Mouse (Mus musculus) 3134 (cell line): ENCODE results near the gene Ppp1r21.

Source experiments
- DNase-seq: peaks from one replicate; pipeline ENCODE4 v3.0.0-alpha.2; 2011; ENCODE audit warnings: low spot score; ENCODE audit not compliant: insufficient read length; ENCODE audit errors: extremely low read depth

The Ppp1r21 gene

DNA sequence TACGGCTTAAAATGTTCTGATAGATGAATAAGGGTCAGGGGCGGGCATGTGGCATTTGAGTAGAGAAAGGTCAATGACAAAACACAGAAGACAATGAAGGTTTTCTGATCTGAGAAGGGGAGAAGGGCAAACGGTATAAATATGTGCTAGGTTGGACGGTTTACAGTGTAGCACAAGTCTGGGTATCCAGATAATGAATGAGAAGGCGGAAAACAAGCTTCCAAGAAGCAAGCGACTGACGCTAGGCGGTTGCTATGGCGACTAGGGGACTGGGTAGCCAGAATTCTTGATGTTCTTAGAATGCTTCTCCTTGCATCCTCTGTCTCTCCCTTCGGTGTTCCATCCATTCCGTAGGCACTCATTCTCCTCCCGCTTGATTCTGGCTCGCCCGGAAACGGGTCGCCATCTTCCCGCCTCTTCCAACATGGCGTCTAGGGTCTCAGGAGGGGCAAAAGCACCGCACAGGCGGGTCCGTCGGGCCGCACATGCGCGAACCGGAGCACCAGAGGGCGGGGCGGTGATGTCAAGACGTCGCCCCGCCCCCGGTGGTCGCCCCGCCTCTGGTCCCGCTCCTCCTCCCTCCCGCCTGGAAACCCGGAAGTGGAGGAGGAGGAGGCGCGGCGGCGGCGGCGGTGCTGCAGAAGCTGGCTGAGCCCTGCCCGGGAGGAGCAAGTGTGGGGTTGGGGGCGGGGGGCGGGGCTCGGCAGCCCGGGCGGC, at the start of gene Ppp1r21:
Ppp1r21 (plus strand) TSS at position 600 of the 717 bp plus-strand sequence.
- DNase-seq, result peak; percentile 97

DNA sequence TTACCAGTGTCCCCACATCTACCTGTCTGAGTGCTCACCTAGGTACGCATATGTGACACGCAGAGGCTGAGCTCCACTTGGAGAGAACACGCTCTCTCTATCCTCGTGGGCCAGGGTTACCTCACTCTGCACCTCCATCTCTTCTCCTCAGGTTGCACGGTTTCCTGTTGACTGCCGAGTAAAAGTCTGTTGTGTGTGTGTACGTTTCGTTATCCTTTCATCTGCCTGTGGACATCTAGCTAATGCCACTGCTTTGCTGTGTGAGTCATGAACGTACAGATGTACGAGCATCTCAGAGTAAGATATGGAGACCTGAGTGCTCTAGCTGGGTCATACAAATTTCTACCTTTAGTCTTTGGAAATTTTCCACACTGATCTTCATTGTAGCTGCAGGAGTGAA, 49.5 kb upstream of the Ppp1r21 start:
- DNase-seq, result no peak

DNA sequence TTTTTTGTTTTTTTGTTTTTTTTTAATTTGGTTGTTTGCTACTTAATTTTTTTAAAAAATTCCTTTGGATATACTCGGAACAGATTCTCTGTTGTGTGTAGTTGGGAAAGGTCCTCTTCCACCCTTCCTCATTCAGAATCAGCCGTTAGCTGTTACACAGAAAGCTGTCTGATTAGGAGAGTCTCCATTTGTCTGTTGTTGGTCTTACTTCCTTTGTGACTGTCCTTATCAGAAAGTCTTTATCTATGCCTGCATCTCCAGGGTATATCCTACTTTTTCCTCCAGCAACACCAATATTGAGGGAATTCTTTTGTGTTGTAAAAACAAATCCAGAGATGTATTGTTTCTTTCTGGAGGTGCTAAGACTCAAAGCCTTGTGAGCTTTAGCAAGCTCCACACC, 48.9 kb upstream of the Ppp1r21 start:
- DNase-seq, result no peak

DNA sequence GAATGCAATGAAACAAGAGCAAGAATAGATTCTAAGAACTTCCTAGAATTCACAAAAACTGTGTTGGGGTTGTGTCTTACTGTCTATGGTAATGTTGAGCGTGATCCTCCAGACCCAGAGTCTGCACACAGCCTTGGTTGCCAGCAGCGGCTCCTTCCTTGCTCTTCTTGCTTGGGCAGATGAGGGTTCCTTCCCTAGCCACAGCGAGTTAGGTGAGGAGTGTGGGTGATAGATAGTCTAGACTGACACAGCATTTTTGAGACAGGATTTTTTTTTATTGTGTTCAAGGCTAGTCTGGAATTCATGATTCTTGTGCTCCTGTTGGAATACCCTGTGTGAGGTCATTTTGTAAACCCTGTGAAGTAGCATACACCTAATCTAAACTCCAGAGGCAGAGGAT, 48.3 kb upstream of the Ppp1r21 start:
- DNase-seq, result no peak

DNA sequence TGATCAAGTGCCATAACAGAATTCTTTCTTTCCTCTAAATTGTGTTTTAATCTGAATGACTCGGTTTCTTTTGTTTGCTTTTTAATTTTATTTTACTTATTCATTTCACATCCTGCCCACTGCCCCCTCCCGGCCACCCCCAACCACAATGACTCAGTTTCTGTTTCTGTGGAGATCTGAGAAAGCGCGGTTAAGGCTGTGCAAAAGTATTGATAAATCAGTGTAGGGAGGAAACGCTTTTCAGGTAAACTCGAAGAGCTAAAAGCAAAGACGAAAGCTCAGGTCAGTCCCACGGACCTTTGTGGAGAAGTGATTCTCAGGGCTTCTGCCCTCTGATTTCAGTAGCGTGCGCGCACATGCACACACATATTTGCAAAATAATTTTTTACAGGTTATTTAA, 45.4 kb upstream of the Ppp1r21 start:
- DNase-seq, result no peak

DNA sequence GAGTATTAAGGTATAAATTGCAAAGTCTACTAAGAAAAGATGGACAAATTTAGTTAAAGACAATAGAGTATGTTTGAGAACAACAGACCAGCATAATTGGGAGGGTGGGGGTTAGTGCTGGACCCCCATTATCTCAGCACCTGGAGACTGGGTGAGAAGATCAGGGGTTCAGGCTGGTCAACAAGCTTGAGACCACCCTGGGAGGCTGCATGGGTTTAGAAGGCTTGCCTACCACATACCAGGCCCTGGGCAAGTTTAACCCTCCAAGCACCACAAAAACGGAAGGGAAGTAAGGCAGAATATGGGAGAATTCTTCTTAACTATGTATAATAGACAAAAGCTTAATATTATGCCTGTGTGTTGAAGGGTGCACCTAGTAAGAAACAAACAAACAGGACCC, 45.0 kb upstream of the Ppp1r21 start:
- no peak for DNase-seq

DNA sequence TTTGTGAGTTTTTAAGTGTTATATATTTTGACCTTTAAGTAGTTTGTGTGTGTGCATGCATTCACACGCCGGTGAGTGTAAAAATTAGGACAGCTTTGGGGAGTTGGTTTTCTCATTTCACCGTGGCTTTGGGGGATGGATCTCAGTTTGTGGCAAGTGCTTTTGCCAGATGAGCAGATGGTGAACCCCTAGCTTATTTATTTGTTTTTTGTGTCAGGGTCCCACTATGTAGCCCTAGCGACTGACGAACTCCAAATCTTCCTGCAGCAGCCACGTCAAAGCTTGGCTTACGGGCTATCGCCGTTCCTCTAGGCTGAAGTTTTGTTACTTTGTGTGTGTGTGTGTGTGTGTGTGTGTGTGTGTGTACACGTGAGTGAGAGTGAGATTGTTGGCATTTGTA, 39.4 kb upstream of the Ppp1r21 start:
- no peak for DNase-seq

DNA sequence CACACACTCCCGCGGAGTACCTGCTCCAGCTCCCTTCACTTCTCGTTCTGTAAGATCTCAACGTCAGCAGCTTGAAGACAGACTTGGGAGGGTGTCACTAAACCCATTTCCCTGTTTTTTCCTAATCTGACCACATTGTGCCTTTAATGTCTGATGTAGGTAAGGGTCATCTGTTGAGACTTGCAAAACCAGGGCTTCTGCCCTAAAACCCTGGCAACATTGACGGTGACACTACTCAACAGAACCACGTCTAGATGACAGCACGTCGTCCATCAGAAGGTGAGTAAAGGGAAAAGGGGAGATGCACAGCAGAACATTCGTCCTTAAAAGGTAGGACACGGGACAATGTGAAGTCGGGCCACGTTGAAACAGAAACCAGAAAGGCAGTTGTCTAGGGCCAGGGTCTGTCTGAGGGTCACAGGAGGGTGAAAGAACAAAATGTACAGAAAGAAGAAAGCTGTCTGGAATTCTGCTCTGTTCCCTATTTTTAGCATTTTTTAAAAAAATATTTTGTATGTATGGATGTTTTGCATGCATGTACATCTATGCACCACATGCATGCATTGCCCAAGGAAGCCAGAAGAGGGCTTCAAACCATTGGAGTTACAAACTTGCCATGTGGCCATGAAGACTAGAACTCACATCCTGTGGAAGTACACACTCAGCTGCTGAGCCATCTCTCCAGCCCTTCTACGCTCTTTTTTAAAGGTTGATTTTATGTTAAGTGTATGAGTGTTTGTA, 38.4 kb upstream of the Ppp1r21 start:
- DNase-seq, result no peak

DNA sequence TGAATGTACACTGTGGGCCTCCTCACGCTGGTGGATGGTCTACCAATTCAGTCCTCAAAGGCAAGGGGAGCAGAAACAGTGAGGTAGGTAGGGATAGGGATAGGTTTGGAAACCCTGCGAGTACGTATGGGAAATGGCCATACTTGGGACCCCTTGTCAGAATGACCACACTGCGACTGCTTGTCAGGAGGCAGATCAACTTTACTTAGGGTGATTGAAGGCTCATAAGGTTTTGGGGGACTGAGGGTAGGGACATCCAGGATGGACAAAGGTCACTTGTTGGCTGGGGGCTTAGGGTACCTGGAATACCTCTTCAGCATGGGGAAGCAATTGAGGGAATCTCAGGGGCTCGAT, 37.8 kb upstream of the Ppp1r21 start:
- no peak for DNase-seq

DNA sequence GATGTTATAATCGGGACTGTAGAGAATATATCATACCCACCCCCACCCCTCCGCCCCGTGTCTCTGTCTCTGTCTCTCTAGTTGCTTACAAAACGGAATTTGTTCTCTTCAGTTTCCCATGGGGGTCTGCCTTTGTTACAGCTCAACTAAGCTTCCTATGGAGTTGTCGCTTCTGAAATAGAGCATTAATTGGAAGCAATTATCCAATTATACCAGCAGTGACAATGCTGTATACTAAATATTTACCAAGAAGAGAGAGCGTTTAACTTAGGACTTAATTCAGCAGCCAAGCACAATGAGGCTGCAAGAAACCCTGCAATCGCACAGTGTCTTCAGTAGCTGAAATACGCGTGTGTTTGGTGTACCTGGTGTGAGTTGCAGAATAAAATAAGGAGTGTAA, 36.4 kb upstream of the Ppp1r21 start:
- DNase-seq, result no peak

DNA sequence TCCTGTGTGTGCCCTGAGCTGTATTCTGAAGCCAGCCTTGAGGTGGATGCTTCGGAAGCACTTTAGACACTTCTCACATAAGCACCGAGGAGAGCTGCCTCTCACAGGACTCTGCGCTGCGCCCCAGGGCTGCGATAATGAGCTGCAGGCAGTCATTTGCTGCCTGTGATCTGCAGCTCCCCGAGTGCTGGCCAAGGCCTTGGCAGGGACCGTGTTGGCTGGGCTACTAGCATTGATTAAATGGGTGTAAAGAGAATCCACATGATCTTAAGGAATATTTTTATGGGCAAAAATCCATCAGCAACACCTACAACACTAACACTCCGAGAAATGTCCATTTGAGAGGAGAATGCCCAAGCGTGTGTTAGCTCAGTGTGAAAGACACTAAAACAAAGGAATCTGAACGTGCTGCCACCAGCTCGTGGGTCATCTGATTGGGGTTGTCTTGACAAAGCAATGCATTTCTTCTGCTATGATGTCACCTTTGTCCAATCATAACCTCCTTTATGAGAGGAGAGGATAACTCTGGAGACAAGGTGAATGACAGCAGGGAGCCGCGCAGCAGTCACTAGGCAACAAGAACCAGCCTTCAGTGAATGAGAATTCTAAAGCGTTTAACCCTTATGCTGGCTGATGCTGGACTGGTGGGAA, 35.7 kb upstream of the Ppp1r21 start:
- DNase-seq, result no peak

DNA sequence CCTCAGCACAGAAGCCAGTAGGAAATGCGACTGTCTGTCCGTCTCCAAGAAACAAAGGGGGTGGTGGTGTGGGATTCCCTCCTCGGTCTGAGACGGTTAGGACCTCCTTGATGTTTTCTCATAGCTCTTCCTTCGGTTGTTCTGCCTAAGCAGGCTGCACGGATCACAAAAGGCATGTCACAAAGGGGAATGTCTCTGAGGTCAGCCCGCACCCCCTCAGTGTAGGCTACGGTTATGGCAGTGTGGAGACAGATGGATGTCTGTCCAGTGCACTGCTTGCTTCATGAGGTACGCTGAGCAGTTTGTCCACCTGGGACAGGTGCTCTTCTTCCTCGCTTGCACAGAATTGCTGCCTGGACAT, 35.2 kb upstream of the Ppp1r21 start:
- DNase-seq, result no peak

DNA sequence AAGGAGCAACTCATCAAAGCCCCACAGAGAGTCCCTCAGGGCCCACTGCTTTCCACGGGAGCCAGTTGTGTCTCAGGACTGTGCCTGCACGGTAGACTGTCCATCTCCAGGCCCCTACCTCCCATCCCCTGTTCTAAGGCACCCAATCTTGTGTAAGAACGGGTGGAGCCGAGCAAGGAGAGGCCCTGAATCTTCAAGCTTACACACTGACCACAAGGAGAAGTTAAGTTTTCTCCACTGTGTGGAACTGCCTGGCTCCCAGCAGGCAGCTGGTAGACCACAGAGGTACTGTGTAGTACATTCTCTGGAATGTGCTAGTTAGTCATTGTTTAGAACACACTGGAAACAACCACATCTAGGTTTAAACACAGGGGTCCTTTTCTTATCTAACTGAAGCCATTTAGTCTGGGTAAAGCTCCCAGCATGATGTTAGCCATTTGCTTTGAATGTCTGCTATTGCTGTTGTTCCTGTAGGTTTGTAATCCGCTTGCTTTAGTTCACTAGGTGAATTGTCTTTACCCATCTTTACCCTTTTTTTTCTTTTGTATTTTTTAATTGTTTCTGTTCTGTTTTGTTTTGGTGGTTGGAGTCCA, 31.7 kb upstream of the Ppp1r21 start:
- no peak for DNase-seq

DNA sequence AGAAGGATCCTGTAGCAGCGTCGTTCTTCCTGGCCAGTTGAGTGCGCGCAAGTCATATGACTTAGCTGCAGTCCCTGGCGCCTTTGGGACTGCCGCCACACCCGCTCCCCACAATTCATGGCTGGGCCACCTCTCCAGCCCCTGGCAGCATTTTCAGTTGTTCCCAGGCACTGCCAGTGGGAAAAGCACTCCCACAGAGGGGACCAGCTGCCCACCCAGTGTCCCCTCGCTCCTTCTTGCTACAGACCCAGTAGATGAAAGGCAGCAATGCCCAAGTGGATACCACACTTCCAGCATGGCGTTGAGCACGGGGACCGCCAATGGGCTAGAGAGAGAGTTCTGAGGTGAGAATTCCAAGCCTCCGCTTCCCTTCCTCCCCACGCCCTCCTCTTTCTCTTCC, 25.9 kb upstream of the Ppp1r21 start:
- DNase-seq, result no peak

DNA sequence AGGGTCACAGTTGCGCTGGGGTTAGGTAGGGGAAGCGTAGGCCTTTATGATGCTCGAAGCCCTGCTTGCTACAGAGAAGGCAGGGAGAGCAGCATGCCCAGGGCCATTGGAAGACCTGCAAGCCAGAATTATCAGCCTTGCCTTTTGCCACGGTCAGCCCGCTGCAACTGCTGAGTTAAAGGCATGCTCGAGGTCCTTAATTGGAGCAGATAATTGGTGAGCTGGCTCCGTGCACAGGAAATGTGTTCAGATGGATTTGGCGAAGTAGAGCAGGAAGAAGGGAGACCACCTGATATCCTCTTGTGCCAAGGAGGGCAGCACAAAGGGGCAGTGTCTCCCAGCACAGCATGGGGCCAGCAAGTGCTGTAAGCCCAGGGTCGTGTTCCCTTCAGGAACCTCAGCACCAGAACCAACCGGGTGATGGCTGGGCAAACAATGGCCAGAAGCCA, 24.6 kb upstream of the Ppp1r21 start:
- DNase-seq, result no peak

DNA sequence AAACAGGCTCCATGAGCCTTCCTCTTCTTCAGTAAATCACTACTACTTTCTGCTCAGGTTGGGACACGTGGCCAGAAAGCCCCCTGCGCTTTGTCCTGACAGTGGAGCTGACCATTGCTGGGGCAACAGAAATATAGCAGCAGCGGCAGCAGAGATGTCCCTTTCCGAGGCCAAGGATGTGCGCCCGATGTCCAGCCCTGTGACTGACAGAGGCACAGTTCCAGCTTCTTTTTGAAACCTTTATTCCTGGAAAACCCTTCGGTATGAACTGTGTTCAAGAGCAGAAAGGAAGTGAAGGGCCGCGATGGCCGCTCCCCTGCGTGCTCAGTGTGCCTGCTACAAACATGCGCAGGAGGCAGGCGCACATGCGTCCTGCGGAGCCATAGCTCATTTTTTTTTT, 24.0 kb upstream of the Ppp1r21 start:
- no peak for DNase-seq

DNA sequence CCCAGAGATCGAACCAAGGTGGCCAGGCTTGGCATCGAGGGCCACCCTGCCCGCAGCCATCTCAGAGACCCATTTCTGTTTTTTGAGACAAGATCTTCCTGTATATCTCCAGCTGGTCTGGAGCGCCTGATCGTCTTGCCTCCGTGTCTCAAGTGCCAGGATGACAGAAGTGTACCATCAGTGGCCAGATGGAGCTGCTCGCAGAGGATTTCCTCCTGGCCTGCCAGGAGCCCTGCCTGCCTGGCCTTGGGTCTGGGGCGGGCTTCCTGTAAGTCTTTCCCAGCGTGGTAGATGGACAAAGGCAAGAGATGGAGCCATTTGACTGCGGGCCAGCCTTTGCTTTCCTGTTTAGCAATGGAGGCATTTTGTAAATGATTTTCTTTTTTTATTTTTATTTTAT, 22.5 kb upstream of the Ppp1r21 start:
- no peak for DNase-seq

DNA sequence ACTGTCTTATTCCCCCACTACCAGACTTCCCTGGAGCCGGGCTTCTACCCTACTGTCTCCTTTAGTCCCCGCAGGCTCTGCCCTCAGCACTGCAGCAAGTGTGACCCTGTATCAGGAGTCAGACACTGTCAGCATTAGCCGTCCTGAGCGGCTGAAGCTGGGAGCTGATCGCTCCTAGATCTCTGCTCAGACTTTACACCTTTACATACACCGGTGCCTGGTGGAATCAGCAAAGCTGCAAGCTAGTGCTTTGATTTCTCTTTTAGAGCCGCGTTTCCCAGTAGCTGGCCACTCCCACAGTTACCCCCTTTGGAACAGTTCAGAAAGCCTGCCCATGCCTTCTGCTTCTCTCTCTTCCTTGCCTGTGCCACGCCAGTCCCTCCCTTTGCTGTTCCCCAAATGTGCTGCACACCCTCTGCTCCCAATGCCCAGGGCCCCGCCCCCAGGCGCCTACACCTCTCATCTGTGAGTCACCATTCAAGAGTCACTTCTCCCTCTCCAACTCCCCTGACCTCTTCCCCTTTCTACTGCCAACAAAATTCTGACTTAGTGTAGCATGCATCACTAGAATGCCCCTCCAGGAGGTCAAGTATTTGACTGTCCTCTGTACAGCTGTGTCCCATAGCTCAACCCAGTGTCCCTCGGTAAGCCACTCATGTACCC, 20.9 kb upstream of the Ppp1r21 start:
- DNase-seq, result peak; percentile 95

DNA sequence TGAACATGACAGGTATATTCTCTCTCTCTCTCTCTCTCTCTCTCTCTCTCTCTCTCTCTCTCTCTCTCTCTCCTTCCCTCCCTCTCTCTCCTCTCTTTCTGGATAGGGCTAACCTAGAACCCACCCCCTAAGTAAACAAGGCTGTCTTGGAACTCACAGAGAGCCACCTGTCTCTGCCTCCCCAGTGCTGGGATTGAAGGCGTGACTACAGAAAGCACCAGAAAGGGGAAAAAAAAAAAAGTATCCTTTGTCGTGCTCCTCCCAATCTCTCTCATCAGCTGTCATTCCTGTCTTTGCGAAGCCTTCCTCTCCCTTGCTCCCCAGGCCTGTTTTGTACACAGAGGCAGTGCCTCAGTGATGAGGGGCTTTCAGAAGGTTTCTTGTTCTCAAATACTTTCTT, 19.9 kb upstream of the Ppp1r21 start:
- no peak for DNase-seq

DNA sequence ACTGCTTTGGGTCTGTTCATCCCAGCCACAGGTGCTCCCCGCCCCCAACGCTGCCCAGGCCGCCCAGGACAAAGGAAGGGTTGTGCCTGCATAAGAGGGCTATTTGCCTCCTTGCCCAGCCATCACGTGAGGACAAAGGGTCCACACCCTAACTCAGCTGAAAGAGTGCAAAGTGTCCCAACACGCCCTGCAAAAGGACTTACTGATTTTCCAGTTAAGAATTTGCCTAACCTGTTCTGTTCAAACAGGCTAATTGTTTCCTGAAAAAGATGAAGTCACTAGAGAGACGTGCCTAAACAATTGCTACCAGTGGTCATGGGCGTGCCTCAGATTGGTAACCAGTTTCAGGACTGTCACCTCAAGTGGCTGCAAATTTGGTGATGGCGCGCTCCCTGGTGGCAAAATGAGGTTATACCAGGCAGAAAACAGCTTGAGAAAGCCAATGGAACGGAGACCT, 18.8 kb upstream of the Ppp1r21 start:
- DNase-seq, result peak; percentile 50

DNA sequence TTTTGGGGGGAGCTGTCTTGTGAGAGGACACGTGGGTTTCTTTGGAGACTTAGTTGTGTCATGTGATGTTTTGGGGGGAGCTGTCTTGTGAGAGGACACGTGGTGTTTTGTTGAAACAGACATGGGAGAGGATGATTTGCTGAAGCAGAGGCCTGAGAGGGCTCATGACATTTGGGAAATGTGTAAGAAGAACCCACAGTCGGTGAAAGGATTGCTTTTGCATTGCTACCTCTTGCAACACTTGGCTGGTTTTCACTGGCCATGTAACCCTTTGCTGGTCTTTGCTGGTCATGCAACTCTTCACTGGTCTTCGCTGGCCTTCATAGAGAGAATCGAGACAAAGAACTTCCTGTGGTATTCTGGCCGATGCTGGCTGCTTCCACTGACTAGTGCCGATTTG, 13.4 kb upstream of the Ppp1r21 start:
- DNase-seq, result no peak
